Mouse (Mus musculus) CD4-positive, CD25-positive, alpha-beta regulatory T cell (primary cell): ENCODE measurements around the gene Olfr1329. TPM values are rescaled to one million over a fixed set of nuclear protein-coding genes. Genes with fewer than 3 reads are reported as not detected.

Source experiments
- polyA plus RNA-seq: library from polyadenylated mRNA; unstranded; fragments of 100-300 nt; shearing (Covaris generic); gene quantifications from one replicate; pipeline ENCODE4 v1.2.1, GENCODE M21; 2017

Gene Olfr1329
- not detected for polyA plus RNA-seq

DNA sequence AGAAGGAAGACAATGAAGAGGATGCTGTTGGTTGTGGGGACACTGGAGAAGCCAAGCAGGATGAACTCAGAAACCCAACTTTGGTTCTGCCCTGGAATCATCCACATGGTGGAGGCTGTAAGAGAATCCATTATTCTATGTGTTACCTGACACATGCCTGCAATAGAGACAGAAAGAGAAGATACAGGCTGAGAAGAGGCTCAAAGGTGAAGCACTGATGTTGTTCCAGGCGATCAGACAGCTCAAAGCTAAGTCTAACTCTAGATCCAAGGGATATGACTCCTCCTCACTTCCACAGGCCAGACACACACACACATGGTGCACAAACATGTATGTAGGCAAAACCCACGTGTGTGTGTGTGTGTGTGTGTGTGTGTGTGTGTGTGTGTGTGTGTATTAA is at the start of gene Olfr1329:
TSS of gene Olfr1329 (minus strand) at position 101 of the 400 bp plus-strand sequence.

DNA sequence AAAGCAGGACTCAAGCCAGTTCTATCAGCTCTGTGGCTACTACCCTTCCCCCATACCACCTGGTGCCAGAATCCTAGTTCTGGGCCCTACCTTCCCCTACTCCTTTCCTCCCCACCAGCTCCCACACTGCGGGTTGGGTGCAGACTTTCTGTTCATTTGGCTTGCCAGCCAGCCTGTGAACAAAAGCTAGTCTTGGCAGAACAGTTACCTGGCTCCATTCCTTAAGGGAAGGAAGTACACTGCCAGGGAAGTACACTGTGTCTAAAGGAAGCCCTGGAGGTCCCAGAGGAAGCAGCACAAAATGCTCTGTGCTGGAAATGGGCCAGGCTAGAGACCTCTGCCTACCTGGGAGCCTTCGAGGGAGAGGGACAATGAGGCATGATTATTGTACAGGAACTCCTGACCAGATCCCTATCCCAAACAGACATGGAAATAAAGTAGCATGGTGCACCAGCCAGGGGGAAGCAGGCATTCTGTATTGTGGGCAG is 43.9 kb upstream of the Olfr1329 start, which contains the start of gene Lao1:
TSS of gene Lao1 (plus strand) at position 438 of the 488 bp plus-strand sequence.

DNA sequence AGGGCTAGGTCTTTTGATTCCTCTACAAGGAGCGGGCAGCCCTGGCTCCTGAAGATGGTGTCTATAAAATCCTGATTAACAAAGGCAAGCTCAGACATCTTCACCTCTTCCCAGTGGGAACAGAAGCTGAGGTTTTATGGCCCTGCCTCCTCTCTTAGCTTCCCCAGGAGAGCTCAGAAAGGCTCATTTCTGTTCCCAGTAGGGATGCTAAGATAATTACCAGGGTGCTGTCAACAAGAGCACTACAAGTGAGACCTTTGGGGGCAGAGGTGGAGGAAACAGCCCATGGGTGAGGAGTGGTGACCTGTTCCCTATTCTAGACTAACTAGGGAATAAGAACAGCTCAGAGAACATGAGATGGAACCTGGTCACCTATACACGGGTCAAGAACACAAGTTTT is 21.2 kb upstream of the Olfr1329 start, which contains the start of gene Olfr1328:
TSS of gene Olfr1328 (minus strand) at position 101 of the 400 bp plus-strand sequence.

DNA sequence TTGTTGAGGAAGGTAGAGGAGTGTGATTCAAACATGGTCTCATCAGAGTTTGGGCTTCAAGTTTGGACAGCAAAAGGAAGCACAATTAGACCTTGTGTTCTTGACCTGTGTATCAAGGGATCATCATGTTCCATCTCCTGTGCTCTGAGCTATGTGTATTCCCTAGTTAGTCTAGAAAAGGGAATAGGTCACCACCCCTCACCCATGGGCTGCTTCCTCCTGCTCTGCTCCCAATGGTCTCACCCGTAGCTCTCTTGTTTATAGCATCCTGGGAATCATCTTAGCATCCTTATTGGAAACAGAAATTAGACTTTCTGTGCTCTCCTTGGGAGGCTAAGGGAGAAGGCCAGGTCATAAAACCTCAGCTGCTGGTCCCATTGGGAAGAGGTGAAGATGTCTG is 29.0 kb downstream of the Olfr1329 start, which contains the start of gene Olfr1330:
TSS of gene Olfr1330 (plus strand) at position 301 of the 400 bp plus-strand sequence.

Other genes with a start within 250 kb of the Olfr1329 start
- not detected for gene Olfr1342, start 224.7 kb downstream of the Olfr1329 start, polyA plus RNA-seq
- gene Olfr1341, start 213.9 kb downstream of the Olfr1329 start, polyA plus RNA-seq: 0.10 TPM
- 0.07 TPM for gene Olfr1340, start 197.3 kb downstream of the Olfr1329 start, polyA plus RNA-seq
- gene Olfr1339, start 185.3 kb downstream of the Olfr1329 start, polyA plus RNA-seq: not detected
- gene Olfr1338, start 158.7 kb downstream of the Olfr1329 start, polyA plus RNA-seq: not detected
- not detected for gene Olfr1337, start 134.9 kb downstream of the Olfr1329 start, polyA plus RNA-seq
- not detected for gene Olfr1335, start 107.5 kb downstream of the Olfr1329 start, polyA plus RNA-seq
- gene Olfr1333, start 81.2 kb downstream of the Olfr1329 start, polyA plus RNA-seq: not detected
- not detected for gene Olfr1331, start 52.8 kb downstream of the Olfr1329 start, polyA plus RNA-seq
- not detected for gene Olfr1330, start 28.9 kb downstream of the Olfr1329 start, polyA plus RNA-seq
- not detected for gene Olfr1328, start 21.1 kb upstream of the Olfr1329 start, polyA plus RNA-seq
- gene Lao1, start 44.1 kb upstream of the Olfr1329 start, polyA plus RNA-seq: not detected
- gene Slc2a1, start 191.2 kb upstream of the Olfr1329 start, polyA plus RNA-seq: 54.3 TPM